Mouse (Mus musculus): Measurements from ENCODE around the gene Tbc1d1.
"Not testable (repeated sequence)": the region's sequence is repeated elsewhere in the genome, so short reads cannot be mapped to it uniquely, and the experiment has no call there.

Gene Tbc1d1

DNA sequence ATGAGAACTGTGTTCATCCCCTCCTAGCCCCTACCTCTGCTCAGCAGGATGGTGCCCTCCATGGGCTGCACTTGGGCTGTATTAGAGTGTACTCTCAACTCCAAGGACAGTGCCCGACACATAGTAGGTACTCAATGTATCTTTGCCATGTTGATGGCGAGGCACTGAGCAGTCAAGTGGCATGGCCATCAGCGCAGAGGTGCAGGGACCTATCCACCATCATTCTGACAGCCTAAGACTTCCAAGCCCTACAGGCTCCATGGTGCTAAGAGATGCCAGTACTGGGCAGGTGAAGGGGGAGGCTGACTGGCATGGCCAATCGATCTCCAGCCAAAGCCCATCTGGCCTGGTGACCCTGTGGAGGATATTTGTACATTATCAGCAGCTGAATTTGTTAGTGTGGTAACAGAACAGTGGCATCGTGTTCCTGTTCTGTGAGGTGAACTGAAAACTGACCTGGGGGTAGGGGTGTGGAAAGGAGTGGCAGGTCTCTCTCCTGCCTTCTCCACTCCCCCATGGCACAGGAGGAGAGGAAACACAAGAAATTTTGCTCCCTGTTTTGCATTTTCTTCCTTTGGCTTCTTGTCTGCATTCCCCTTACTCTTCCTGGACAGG lies 169.7 kb downstream of the Tbc1d1 start:
- DNase-seq, result no peak

- no peak for DNase-seq
Observed at GRCm38 (mm10) chr5:64326427-64327181, 170.5 kb downstream of the Tbc1d1 start.

GRCm38 (mm10) chr5:64327212-64327902 lies 171.3 kb downstream of the Tbc1d1 start:
- DNase-seq, result no peak

- peak; percentile 85 for DNase-seq
Observed at GRCm38 (mm10) chr5:64336767-64337408, 180.8 kb downstream of the Tbc1d1 start.

- not testable (repeated sequence) for DNase-seq
Observed at GRCm38 (mm10) chr5:64338795-64339194, 182.7 kb downstream of the Tbc1d1 start.

DNA sequence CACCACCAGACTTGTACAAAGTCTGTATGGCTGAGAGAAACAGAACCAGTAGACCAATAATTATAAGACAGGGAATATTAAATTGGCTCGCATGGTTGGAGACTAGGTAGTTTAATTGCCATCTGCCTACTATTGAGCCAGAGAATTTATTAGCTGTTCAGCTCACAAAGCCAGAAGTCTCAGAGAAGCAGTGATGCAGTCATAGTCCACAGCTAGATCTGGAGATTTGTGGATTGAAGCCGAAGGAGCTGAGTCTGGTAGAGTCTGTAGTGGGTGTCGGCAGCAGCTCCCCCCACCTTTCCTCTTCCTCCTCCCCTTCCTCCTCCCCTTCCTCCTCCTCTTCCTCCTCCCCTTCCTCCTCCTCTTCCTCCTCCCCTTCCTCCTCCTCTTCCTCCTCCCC lies 184.3 kb downstream of the Tbc1d1 start:
- DNase-seq, result no peak

GRCm38 (mm10) chr5:64341671-64342070 lies 185.6 kb downstream of the Tbc1d1 start:
- no peak for DNase-seq

DNA sequence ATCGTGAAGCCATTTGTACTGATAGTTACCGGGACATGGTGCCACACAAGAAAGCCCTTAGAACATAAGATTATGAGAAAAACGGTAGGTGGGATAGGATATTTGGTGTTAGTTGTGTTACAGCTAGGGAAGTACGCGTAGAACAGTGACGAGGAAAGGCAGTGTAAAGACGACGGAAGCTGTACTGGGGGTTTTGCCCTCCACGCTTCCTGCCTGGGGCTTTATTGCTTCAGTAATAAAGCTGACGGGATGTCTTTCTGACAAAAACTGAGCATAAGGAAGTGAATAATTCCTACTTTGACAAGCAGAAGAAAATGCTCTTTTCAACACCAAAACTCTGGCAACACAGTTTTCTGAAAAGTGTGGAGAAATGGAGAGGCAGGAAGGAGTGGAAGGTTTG lies 186.0 kb downstream of the Tbc1d1 start:
- no peak for DNase-seq

DNA sequence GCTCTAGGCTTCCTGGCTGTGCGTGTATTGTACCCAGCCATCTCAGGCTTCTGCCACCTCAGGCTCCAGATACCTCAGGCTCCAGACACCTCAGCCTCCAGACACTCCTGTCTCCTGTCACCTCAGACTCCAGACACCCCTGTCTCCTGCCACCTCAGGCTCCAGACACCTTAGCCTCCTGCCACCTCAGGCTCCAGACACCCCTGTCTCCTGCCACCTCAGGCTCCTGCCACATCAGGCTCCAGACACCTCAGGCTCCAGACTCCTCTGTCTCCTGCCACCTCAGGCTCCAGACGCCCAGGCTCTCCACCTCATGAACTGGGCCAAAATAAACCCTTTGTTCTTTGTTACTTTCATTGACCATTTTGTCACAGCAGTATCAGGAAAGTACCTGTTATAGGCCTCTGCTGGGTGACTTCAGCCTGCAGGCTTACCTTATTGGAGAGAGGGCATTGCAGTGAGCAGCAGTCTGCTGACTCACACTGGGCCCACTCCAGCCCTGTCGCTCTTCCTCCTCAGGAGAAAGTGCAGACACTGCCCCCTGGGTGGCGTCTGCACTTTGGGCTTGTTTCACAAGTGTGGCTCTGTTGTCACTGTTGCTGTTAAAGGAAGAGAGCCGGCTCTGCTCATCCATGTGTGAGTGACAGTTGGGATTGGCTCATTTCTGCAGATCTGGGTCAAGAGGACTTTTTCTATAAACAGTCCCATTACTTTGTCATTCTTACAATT lies 188.0 kb downstream of the Tbc1d1 start:
- no peak for DNase-seq

DNA sequence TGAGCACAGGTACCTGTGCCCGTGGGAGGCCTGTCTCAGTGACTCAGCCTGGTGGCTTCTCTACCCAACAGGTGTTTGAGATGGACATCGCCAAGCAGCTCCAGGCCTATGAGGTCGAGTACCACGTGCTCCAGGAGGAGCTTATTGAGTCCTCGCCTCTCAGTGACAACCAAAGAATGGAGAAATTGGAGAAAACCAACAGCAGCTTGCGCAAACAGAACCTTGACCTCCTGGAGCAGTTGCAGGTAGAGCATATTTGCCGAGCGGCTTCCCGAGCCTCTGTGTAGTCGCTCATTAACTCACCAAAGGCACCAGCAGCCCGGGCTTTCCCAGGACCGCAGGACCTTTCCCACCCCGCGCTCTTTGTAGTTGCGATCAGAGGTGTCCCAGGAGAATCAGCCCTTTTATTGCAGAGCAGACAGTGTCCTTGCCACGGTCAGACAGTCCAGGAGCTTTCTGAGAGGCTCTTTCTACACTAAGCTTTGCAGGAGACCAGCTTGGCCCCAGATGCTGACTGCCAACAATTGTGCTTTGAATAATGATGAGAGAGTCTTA lies 189.2 kb downstream of the Tbc1d1 start:
- no peak for DNase-seq

GRCm38 (mm10) chr5:64345761-64346160 lies 189.7 kb downstream of the Tbc1d1 start:
- DNase-seq, result no peak

DNA sequence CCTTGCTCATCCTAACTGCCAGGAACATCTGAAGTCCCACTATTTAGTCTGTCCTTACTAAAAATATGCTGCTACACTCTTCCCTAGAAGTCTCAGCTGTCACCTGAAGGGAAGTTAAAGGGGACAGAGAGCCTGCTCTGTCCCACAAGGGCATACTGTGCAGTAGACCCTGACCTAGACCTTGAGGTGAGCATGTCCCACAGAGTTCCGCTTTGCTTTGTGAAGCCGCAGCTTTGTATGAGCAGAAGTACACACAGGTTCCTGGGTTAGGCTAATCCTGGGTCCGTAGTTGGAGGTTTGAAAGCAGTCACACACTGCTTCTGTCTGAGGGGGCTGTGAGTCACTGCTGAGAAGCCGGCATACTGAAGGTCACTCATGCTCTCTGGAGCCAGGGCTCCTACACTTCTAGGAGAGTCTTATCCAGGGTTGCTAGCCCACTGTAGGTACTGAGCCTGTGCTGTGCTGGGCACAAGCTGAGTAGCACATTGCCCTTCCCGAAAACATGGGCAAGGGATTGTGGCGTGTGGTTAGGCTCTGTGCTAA lies 190.3 kb downstream of the Tbc1d1 start:
- DNase-seq, result no peak

- DNase-seq, result no peak
Observed at GRCm38 (mm10) chr5:64348166-64348565, 192.1 kb downstream of the Tbc1d1 start.

- DNase-seq, result no peak
Observed at GRCm38 (mm10) chr5:64348780-64349179, 192.7 kb downstream of the Tbc1d1 start.

- no peak for DNase-seq
Observed at GRCm38 (mm10) chr5:64351968-64352367, 195.9 kb downstream of the Tbc1d1 start.

DNA sequence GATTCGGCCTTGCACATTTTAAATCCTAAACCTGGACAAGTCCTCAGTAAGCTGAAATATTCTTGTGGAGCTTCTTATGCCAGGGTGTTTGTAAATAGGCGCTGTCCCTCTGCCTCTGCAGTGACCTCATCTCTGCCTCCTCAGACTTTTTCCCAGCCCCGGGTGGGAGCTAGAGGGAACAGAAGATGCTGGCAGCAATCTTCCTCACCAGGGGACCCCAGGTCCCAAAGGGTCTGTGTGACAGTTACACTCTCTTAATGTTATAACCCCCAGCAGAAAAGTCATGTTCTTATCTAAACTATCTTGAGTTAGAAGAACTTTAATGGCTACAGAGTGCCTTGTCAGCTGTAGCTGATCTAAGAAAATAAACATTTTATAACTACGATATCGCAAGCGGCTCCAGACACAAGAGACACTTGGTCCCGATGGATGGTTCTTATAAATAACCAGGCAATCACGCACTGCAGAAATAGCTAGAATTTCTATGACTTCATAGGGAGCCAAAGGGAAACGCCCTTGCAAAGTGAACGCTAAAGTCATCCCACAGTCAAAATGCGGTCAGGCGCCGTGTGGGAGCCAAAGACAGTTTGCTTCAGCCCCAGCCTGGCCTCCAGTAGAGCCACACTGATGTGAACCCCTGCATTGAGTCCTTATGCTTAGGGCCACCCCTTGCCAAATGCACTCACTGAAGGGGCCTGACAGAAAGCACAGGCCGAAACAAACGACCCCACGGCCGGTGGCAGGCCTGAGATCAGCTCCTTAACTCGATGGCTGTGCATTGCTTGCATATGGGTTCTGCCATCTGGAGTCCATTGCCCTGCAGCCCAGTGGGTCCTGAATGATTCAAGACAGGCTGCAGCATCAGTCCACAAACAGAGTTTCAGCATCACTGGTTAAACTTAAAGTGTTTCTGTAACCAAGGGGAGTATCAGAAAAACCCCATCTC lies 202.8 kb downstream of the Tbc1d1 start:
- DNase-seq, result no peak

DNA sequence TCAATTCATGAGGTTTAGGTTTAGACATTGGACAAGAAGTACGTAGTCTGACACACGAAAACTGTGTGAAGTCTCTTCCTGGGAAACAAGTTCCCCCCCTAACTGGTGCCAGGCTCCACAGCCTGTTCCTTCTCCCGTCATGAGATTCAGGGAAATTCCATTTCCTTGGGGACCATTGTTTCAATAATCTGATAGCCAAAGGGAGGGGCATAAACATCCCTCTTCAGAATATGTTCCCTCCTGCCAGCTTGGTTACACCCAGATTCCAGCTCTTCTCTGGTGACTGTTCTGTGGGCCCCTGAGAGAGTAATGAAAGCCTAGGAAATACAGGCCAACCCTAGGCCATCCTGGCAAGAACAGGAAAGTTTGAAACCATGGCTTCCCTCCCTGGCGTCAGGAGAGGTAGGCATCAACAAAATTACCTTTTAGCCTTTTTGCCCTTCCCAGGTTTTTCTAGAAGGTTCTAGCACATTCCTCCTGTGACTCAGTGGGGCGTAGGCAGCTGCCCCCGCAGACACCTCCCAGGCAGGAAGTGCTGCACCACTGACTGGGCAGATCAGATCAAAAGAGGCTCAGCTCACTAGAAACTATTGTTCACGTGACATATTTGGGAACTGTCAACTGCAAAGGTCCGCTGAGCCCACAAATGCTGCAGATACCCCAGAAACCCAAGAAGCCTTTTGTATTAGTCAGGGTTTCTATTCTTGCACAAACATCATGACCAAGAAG lies 204.2 kb downstream of the Tbc1d1 start:
- no peak for DNase-seq

- DNase-seq, result not testable (repeated sequence)
Observed at GRCm38 (mm10) chr5:64360876-64361268, 204.8 kb downstream of the Tbc1d1 start.

- no peak for DNase-seq
Observed at GRCm38 (mm10) chr5:64363859-64364406, 207.8 kb downstream of the Tbc1d1 start.
